Mouse (Mus musculus): ENCODE data around the gene Rps25.
"Not testable (repeated sequence)": the region's sequence is repeated elsewhere in the genome, so short reads cannot be mapped to it uniquely, and the experiment has no call there.

The Rps25 gene

GRCm38 (mm10) chr9:44406906-44407751, at the start of gene Rps25, which contains the start of gene Trappc4:
TSS of gene Rps25 (plus strand) at chr9:44407139.
TSS of gene Trappc4 (minus strand) at chr9:44407600.
- DNase-seq (ENCODE audit: low spot score), result peak; percentile 95

DNA sequence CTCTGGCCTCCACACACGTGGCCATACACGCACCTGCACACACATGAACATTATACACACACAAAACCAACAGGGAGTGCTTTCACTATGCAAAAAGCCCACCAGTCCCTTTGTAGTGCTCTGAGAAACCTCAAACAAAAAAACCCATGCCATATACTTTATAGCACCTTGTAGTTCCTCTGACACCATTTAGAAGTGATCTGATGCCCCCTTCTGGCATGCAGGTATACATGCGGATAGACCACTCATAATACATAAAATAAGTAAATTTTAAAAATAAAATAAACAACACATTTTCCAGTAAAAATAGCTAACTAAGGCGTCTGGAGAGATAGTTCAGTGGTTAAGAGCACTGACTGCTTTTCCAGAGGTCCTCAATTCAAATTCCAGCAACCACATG, 49.7 kb upstream of the Rps25 start:
- no peak for DNase-seq (ENCODE audit: low spot score)

DNA sequence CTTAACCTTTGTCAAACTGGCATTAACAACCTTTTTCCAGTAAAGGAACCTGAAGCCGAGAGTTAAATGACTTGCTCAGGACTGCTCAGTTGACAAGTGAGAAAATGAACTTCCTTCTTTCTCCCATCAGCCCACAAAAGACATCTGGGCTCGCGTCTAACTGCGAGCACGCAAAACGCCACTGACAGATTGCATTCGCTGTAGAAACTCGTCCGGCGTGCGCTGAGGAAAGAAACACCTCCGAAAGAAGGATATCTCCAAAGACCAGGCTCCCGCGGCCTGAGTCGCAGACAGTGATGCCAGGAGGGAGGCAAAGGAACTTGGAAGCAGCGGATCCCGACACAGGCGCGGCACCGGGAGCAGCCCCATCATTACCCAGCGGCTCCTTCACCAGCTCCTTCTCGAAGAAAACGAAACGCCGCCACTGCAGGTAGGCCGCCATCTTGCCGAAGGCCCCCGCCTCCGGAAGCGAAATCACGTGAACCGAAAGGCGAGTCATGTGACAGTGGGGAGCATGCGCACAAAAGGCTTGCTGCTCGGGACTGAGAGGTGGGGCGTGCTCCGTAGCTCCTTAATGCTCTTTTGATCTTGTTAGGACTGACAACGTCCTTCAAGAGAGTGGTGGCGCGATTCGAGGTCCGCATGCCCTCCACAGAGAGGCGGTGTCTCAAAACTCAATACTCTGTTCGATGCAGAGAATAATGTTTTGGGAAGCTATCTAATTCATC, 45.6 kb upstream of the Rps25 start, which contains the start of gene Vps11:
TSS of gene Vps11 (minus strand) at position 481 of the 728 bp plus-strand sequence.
- peak; percentile 97 for DNase-seq (ENCODE audit: low spot score)

DNA sequence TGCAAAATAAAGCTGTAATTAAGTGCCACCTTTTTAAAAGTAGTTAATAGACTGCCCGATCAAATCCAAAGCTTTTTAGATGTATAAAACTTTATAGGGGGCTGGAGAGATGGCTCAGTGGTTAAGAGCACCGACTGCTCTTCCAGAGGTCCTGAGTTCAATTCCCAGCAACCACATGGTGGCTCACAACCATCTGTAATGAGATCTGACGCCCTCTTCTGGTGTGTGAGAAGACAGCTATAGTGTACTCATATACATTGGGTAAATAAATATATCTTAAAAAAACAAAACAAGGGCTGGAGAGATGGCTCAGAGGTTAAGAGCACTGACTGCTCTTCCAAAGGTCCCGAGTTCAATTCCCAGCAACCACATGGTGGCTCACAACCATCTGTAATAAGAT, 45.0 kb upstream of the Rps25 start:
- not testable (repeated sequence) for DNase-seq (ENCODE audit: low spot score)

- DNase-seq (ENCODE audit: low spot score), result no peak
These were observed 42.5 kb upstream of the Rps25 start for GRCm38 (mm10) chr9:44364480-44364879.

- DNase-seq (ENCODE audit: low spot score), result no peak
These were observed 33.6 kb upstream of the Rps25 start for GRCm38 (mm10) chr9:44373386-44373785.

DNA sequence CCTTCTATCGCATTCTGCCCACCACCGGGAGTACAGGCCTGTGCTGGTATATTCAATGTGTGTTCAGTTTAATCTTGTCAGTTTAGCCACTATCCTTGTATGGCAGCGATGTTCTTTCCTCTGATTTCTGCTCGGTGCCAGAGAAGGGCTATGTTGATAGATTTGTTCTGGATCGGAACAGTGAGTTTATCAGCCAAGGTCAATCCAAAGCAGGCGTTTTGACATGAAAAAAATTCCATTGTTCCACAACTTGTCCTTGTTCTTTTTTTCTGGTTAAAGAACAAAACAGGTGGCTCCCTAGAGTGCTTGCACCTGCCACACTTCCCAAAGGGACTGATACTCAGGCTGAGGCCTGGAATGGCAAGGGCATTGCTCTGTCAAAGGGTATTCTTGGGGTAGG, 30.8 kb upstream of the Rps25 start:
- DNase-seq (ENCODE audit: low spot score), result no peak

DNA sequence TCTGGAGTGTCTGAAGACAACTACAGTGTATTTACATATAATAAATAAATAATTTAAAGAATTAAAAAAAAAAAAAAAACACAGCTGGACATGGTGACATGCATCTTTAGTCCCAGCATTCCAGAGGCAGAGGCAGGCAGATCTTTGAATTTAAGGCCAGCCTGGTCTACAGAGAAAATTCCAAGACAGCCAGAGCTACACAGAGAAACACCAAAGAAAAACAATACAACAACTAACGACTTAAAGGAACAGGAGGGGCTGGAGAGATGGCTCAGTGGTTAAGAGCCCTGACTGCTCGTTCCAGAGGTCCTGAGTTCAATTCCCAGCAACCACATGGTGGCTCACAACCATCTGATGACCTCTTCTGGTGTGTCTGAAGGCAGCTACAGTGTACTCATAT, 29.6 kb upstream of the Rps25 start:
- not testable (repeated sequence) for DNase-seq (ENCODE audit: low spot score)

DNA sequence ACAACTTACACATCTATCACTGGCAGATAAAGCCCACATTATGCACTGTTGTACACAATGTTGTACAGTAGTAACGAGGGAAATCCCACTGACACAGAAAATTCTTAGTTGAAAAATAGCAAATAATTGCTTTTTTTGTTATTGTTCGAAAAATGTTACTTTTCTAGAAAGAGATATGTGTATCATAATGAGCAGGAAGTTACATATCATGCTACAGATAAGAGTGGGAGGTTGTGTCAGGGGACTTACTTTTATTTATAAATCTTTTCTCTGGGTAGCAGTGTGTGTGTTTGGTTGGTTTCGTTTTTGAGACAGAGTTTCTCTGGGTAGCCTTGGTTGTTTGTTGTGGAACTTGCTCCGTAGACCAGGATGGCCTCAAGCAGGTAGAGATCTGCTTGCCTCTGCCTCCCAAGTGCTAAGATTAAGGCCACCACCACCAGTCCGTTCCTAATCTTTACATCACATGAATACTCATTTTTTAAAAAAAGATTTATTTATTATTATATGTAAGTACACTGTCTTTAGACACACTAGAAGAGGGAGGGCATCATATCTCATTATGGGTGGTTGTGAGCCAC, 28.7 kb upstream of the Rps25 start:
- DNase-seq (ENCODE audit: low spot score), result no peak

- peak; percentile 100 for DNase-seq (ENCODE audit: low spot score)
These were observed 27.7 kb upstream of the Rps25 start, which contains the start of gene Hyou1 for GRCm38 (mm10) chr9:44379054-44379834. TSS of gene Hyou1 (plus strand) at chr9:44379490.

DNA sequence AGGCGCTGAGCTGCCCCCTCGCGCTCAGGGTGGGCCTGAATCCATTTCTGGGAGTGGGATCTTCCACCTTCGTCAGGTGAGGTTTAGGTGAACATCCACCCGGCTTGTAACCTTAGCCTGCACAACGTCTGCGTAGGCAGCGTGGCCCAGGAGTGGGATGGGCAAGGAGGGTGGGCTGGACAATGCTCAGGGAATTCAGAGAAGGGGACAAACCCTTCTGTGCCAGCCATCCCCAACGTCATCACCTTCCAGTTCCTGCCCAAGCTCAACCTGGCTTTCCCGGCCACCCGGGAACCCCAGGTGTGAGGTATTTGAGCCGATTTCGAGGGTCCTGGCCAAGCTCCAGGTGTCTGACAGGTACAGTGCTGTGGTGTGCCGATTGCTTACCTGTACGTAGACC, 27.1 kb upstream of the Rps25 start:
- peak; percentile 60 for DNase-seq (ENCODE audit: low spot score)

DNA sequence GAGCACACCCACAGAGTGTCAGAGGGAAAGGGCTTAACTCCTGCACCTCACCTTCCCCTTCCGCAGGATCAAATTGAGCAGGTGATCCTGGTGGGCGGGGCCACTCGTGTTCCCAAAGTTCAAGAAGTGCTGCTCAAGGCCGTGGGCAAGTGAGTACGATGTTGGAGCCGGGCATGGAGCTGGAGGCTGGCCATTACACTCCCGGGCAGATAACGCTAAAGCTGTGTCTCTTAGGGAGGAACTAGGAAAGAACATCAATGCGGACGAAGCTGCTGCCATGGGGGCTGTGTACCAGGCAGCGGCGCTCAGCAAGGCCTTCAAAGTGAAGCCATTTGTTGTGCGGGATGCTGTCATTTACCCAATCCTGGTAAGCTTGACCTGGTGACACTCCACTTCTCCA, 22.3 kb upstream of the Rps25 start:
- peak; percentile 67 for DNase-seq (ENCODE audit: low spot score)

DNA sequence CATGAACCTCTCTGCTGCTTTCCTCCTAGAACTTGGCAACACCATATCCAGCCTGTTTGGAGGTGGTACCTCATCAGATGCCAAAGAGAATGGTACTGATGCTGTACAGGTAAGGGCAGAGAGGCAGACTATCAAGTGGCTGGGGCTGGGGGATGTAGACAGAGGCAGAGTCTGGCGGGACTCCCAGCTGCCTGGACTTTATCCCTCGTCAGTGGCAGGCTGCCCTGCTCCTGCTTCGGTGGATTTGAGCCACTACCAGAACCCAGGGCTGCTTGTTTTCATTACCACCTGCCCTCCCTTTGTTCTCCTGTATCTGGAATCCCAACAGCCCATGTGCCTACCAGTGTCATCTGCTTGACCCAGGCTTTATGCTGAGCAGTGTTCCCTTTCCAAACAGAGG, 19.7 kb upstream of the Rps25 start:
- no peak for DNase-seq (ENCODE audit: low spot score)

GRCm38 (mm10) chr9:44389273-44389672, 17.7 kb upstream of the Rps25 start:
- DNase-seq (ENCODE audit: low spot score), result peak; percentile 70

DNA sequence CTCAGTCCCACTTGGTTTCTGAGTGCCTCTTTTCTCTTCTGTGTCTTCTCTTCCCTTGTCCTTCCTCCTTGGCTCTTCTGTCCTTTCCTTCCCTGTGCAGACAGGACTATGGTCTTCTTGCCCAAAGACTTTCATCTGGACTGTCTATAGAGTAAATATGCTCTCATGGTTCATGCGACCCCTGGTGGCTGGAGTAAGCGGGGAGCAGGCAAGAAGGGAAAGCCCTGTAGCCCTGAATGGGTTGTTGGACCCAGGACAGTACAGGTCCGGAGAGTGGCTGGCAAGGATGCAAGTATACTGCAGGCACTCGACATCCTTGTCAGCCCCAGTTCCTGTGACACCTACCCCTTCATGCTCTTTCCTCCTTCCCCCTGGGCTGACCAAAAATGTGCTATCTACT, 15.5 kb upstream of the Rps25 start:
- DNase-seq (ENCODE audit: low spot score), result peak; percentile 89

GRCm38 (mm10) chr9:44396684-44397411, 10.1 kb upstream of the Rps25 start, which contains the start of gene Slc37a4:
TSS of gene Slc37a4 (plus strand) at chr9:44396852.
- DNase-seq (ENCODE audit: low spot score), result peak; percentile 90

DNA sequence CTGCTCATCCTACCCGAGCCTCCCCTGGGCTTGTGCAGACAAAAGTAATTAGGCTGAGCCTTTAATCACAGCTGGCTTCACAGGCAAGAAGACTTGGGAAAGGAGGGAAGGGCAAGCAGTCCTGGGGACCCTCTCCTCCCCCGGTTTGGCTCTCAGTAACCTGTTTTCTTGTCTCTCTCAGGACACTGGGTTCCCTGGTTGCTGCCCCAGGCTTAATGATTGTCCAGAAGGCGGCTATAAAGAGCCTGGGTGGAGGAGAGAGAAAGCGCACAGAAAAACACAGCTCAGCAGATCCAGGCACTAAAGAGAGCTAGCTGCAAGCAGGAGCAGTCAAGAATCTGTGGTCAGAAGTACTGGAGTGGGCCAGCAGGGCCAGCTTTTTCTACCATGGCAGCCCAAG, 8.9 kb upstream of the Rps25 start:
- DNase-seq (ENCODE audit: low spot score), result no peak

GRCm38 (mm10) chr9:44398551-44398950, 8.4 kb upstream of the Rps25 start:
- no peak for DNase-seq (ENCODE audit: low spot score)

- DNase-seq (ENCODE audit: low spot score), result no peak
These were observed 7.7 kb upstream of the Rps25 start for GRCm38 (mm10) chr9:44399114-44399794.

- no peak for DNase-seq (ENCODE audit: low spot score)
These were observed 7.2 kb upstream of the Rps25 start for GRCm38 (mm10) chr9:44399795-44400114.

DNA sequence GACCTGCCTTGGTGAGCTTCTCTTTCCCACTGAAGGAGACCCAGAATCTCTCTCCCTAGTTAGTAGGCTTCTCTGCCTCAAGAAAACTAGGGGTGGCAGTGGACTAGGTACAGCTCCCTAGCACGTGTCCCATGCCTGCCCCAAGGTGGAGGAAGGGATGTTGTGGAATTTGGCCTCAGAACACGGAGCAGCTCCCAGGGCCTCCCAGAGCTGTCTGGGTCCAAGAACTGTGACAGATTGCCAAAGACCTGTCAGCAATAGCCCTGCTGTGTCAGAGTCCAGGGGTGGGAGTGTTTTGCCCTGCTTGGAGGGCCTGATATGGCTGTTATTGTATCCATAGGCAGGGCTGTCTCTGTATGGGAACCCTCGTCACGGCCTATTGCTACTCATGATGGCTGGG, 5.9 kb upstream of the Rps25 start:
- DNase-seq (ENCODE audit: low spot score), result no peak
